Mouse (Mus musculus) heart, embryonic 16.5 days (tissue): ENCODE results near the gene Lrrc29. TPM values are rescaled to one million over a fixed set of nuclear protein-coding genes. Genes with fewer than 3 reads are reported as not detected.

Experiments
- ATAC-seq: fragments of 200-750 bp; cut with Nextera tagmentation; replicated peaks from 2 replicates; pipeline ENCODE4 v1.8.0; 2017; ENCODE audit warnings: moderate number of reproducible peaks; ENCODE audit not compliant: insufficient read depth, low FRiP score; ENCODE audit errors: extremely low read depth
- H3K27ac ChIP-seq: fragments of 300-500 bp; sonication (generic); 2 replicates; pipeline ENCODE4 v1.5.1; 2014; ENCODE audit warnings: mild to moderate bottlenecking, low read length, control low read depth, moderate library complexity
- H3K27me3 ChIP-seq: fragments of 300-500 bp; sonication (generic); 2 replicates; pipeline ENCODE4 v1.6.1; 2014; ENCODE audit warnings: low read length, mixed read lengths; ENCODE audit not compliant: control insufficient read depth, insufficient read depth
- H3K36me3 ChIP-seq: fragments of 300-500 bp; sonication (generic); 2 replicates; pipeline ENCODE4 v1.6.1; 2014; ENCODE audit not compliant: control insufficient read depth, insufficient read depth
- H3K4me1 ChIP-seq: fragments of 300-500 bp; sonication (generic); 2 replicates; pipeline ENCODE4 v1.6.1; 2014; ENCODE audit warnings: low read length, mixed read lengths; ENCODE audit not compliant: control insufficient read depth, insufficient read depth
- H3K4me2 ChIP-seq: fragments of 300-500 bp; sonication (generic); 2 replicates; pipeline ENCODE4 v1.6.1; 2014; ENCODE audit warnings: low read depth, mild to moderate bottlenecking, control low read depth, low read length
- H3K4me3 ChIP-seq: fragments of 300-500 bp; sonication (generic); 2 replicates; pipeline ENCODE4 v1.5.1; 2014; ENCODE audit warnings: mild to moderate bottlenecking, control low read depth, low read length
- H3K9ac ChIP-seq: fragments of 300-500 bp; sonication (generic); 2 replicates; pipeline ENCODE4 v1.6.1; 2014; ENCODE audit warnings: low read length, control low read depth
- H3K9me3 ChIP-seq: fragments of 300-500 bp; sonication (generic); replicated peaks from 2 replicates; pipeline ENCODE4 v1.6.1; 2016; ENCODE audit warnings: low read length; ENCODE audit not compliant: control insufficient read depth
- whole genome bisulfite sequencing: fragments of 180-500 bp; shearing (Covaris S2); extraction: QIAGEN DNeasy Blood & Tissue Kit; methylation state at CpG from one replicate; pipeline ENCODE4 v1.1.7; 2014; 5-methylcytosine and 5-hydroxymethylcytosine counted together
- polyA plus RNA-seq: library from polyadenylated mRNA; unstranded; fragments of >200 nt; fragmentation: Nextera tagmentation; extraction: Ambion mirVana; gene quantifications from 2 replicates; pipeline ENCODE4 v1.2.1, GENCODE M21; 2015

Gene Lrrc29
- polyA plus RNA-seq, 1 experiment from 2014 or later = 0.84 TPM

- Histone ChIP-seq H3K36me3 (no peaks in the 10 kb centered on the region), H3K4me1 (peaks cover 2% of the 10 kb centered on the region; the same call in 1 of the 2 replicates), H3K27ac (no peak overlapping the region), H3K9ac (no peak overlapping the region), H3K9me3 (no peaks in the 10 kb centered on the region), H3K4me2 (no peak overlapping the region), H3K4me3 (no peak overlapping the region), H3K27me3 (no peaks in the 10 kb centered on the region)
- ATAC-seq = no peak
- WGBS = 83% methylated on average over 14 of the region's 14 CpGs
Observed at GRCm38 (mm10) chr8:105356681-105357080, 30.6 kb upstream of the Lrrc29 start.

GRCm38 (mm10) chr8:105355179-105356024, 29.3 kb upstream of the Lrrc29 start:
- Histone ChIP-seq H3K9ac (no peak overlapping the region), H3K4me2 (no peak overlapping the region), H3K36me3 (no peaks in the 10 kb centered on the region), H3K4me1 (peaks cover 3% of the 10 kb centered on the region; the same call in 1 of the 2 replicates), H3K27me3 (peaks cover 2% of the 10 kb centered on the region; the same call in 1 of the 2 replicates), H3K4me3 (no peak overlapping the region), H3K27ac (no peak overlapping the region), H3K9me3 (no peaks in the 10 kb centered on the region)
- ATAC-seq = peak; percentile 58; the same call in 1 of the 2 replicates
- 67% methylated on average over 26 of the region's 26 CpGs for WGBS

DNA sequence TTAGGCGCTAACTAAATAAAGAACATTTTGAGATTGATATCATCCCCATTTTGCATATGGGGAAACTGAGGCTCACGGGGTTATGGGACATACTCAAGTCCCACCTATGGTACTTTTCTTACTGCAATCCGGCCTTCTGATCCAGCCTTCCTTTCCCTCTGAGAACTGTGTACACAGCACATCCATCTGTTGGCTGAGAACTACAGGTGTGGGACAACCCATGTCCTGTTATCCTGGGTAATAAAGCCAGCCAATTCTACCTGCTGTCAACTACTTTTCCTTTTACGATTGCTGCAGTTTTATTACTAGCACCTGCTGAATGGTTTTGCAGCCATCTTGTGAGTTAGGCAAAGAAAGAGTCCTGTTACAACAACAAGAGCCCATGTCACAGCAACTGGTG, 28.5 kb upstream of the Lrrc29 start:
- H3K9ac ChIP-seq = no peak overlapping the region
- no peak for ATAC-seq
- 87% methylated on average over 4 of the region's 4 CpGs for WGBS

GRCm38 (mm10) chr8:105353583-105354135, 27.6 kb upstream of the Lrrc29 start:
- H3K4me1 ChIP-seq = peaks cover 13% of the 10 kb centered on the region

More for the DNA sequence above, 28.5 kb upstream of the Lrrc29 start:
- Histone ChIP-seq H3K36me3 (no peaks in the 10 kb centered on the region), H3K4me2 (no peak overlapping the region), H3K27ac (no peak overlapping the region), H3K27me3 (peaks cover 2% of the 10 kb centered on the region; the same call in 1 of the 2 replicates), H3K4me1 (peaks cover 11% of the 10 kb centered on the region), H3K4me3 (no peak overlapping the region), H3K9me3 (no peaks in the 10 kb centered on the region)

DNA sequence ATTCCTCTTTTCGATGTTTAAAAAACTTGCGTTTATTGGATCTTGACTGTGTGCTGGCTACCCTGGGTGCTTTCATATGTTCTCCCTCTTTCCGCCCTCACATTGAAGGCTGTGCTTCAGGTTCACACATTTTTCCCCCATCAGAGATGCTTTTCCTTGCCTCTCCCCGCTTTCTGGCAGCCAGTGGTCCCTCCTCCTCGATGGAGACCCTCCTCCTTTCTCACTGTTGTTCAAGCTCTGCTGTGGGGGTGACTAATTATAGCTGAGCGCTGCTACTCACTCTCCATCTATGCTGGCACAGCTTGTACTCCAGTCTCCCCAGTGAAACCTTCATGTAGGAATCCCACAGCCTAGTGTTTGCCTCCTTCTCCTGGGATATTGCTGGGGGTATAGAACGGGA, 24.1 kb upstream of the Lrrc29 start:
- ATAC-seq = no peak
- H3K4me2 ChIP-seq = peak overlapping the region; percentile 87
- peaks cover 33% of the 10 kb centered on the region for H3K4me1 ChIP-seq
- no peaks in the 10 kb centered on the region for H3K36me3 ChIP-seq
- H3K27ac ChIP-seq = no peak overlapping the region
- peak overlapping the region; percentile 73; the same call in 1 of the 2 replicates for H3K4me3 ChIP-seq
- H3K27me3 ChIP-seq = peaks cover 2% of the 10 kb centered on the region; the same call in 1 of the 2 replicates
- H3K9ac ChIP-seq = no peak overlapping the region; the same call in 1 of the 2 replicates
- H3K9me3 ChIP-seq = no peaks in the 10 kb centered on the region
- 26% methylated on average over 7 of the region's 7 CpGs for WGBS

More at GRCm38 (mm10) chr8:105353583-105354135, 27.6 kb upstream of the Lrrc29 start:
- H3K9me3 ChIP-seq = no peaks in the 10 kb centered on the region
- H3K9ac ChIP-seq = no peak overlapping the region
- WGBS = 62% methylated on average over 8 of the region's 8 CpGs
- H3K27ac ChIP-seq = no peak overlapping the region
- no peak overlapping the region for H3K4me2 ChIP-seq
- no peak for ATAC-seq
- peaks cover 2% of the 10 kb centered on the region; the same call in 1 of the 2 replicates for H3K27me3 ChIP-seq
- no peaks in the 10 kb centered on the region for H3K36me3 ChIP-seq
- no peak overlapping the region for H3K4me3 ChIP-seq

GRCm38 (mm10) chr8:105349096-105349771, 23.2 kb upstream of the Lrrc29 start:
- Histone ChIP-seq H3K9me3 (no peaks in the 10 kb centered on the region), H3K27me3 (peaks cover 2% of the 10 kb centered on the region; the same call in 1 of the 2 replicates), H3K9ac (peak overlapping the region; percentile 73), H3K36me3 (no peaks in the 10 kb centered on the region), H3K27ac (no peak overlapping the region), H3K4me2 (peak overlapping the region; percentile 87), H3K4me3 (peak overlapping the region; percentile 73), H3K4me1 (peaks cover 42% of the 10 kb centered on the region)
- WGBS = under 1% methylated on average over 44 of the region's 48 CpGs
- ATAC-seq = no peak

DNA sequence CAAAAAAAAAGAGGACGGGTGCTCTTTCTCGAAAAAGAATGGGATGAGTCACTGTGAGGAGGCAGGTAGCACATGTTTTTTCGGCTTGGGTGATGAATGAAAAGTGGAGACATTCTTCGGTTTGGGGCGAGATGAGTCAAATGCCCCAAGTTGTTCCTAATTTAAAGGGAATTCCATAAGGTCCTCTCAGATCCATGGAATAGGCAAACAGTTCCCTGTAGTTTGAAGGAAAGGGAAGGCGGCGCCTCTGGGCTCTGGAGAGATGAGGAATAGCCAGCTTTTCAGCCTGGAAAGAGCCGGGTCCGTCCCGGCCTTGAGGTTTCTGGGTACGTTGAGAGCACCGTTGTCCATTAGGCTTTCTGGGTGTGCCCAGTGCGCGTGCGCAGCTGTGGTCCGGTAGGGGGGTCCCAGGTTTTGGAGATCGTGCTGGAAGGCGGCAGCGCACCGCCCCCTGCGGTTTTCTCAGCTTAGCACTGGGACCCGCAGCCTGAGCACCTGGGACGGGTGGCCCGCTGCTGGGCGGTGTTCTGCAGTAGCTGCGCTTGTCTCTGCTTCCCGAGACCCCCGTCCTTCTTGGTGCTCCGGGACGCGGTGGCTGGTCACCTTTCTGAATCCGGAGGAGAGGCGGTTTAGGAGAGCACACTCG, 22.5 kb upstream of the Lrrc29 start, which contains the start of gene Slc9a5:
TSS of gene Slc9a5 (plus strand) at position 394 of the 646 bp plus-strand sequence.
- Histone ChIP-seq H3K27me3 (peaks cover 2% of the 10 kb centered on the region; the same call in 1 of the 2 replicates), H3K36me3 (no peaks in the 10 kb centered on the region), H3K9ac (peak within 1 kb of the TSS; percentile 87), H3K4me3 (peak within 1 kb of the TSS; percentile 73), H3K9me3 (no peaks in the 10 kb centered on the region), H3K27ac (peak within 1 kb of the TSS; percentile 92), H3K4me1 (peaks cover 44% of the 10 kb centered on the region), H3K4me2 (peak within 1 kb of the TSS; percentile 87)
- under 1% methylated on average over 34 of the region's 34 CpGs for WGBS
- no peak for ATAC-seq

DNA sequence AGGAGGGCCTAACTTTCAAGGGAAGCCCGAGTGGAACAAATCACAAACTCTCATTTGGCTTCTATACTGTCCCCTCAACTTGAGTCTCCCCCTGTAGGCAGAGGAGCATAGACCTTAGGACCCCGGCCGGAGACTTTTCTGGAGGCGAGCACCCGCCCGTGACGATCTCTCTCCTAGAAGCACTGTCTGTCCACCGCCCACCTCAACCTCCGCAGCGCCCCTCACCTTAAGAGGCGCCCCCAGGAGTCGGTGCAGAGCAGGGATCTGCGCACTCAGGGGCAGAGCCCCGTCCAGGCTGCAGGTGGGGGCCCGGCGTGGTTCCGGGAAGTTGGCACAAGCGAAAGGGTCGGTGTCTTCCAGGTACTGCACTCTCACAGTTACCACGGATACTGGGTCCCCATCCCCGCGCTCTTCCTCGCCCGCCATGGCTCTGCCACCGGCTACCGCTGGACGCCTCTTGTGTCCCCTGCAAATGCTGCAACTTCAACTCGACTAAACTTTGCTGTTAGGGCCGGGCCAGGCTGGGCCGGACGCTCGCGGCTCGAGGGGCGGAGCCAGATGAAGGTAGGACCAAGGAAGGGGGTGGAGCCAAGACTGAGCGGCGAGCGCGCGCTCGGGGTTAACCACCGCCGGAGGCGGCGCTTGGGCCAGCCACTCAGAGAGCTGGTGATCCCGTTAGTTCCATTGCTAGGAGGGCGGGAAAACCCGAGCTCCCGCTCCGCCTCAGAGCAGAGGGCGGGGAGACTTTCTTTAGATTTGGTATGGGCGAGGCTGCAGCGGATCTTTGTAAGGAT, 21.5 kb upstream of the Lrrc29 start, which contains the start of gene Fhod1:
TSS of gene Fhod1 (minus strand) at position 526 of the 794 bp plus-strand sequence.
- no peaks in the 10 kb centered on the region for H3K36me3 ChIP-seq
- peaks cover 44% of the 10 kb centered on the region for H3K4me1 ChIP-seq
- H3K4me3 ChIP-seq = peak within 1 kb of the TSS; percentile 73
- peak within 1 kb of the TSS; percentile 92 for H3K27ac ChIP-seq
- WGBS = under 1% methylated on average over 53 of the region's 53 CpGs
- H3K4me2 ChIP-seq = peak within 1 kb of the TSS; percentile 87
- H3K27me3 ChIP-seq = peaks cover 2% of the 10 kb centered on the region; the same call in 1 of the 2 replicates
- ATAC-seq = peak; percentile 88
- no peaks in the 10 kb centered on the region for H3K9me3 ChIP-seq
- H3K9ac ChIP-seq = peak within 1 kb of the TSS; percentile 87
